Mouse (Mus musculus): ENCODE measurements at regions not wholly inside any gene's neighbourhood (a gene's known extent, or its start where the extent isn't known, plus 50 kb on each side); places are given as distances from the start of the nearest gene placed in this dataset.
A peak's percentile ranks its signal among the peaks of the same experiment; 100 is the strongest.

GRCm38 (mm10) chrX:142554161-142554560 is 127.0 kb upstream of the Tmem164 start:
- Histone ChIP-seq H3K4me1 (ENCODE audit: insufficient read depth) (no peaks in the 10 kb centered on the region), H3K36me3 (replicated peaks; ENCODE audit: insufficient read depth, low read length) (no peaks in the 10 kb centered on the region), H3K27ac (ENCODE audit: low read depth) (no peak overlapping the region), H3K27me3 (ENCODE audit: insufficient read depth, low read length) (no peaks in the 10 kb centered on the region), H3K9ac (replicated peaks) (no peak overlapping the region), H3K9me3 (ENCODE audit: low read length) (no peaks in the 10 kb centered on the region), H3K4me2 (ENCODE audit: low read depth, low read length) (no peak overlapping the region), H3K4me3 (ENCODE audit: low read depth, low read length) (no peak overlapping the region)
- ATAC-seq (peak; percentile 45; the same call in 1 of the 2 replicates), DNase-seq (peak; percentile 16)
- WGBS (ENCODE audit: insufficient replicate concordance), result 15% methylated on average over 5 of the region's 5 CpGs
- TF ChIP-seq CTCF (IDR thresholded peaks at IDR 0.05; ENCODE audit: low read depth), result peak; percentile 63
- TF ChIP-seq EP300 (IDR thresholded peaks at IDR 0.05; ENCODE audit: low read depth), result no peak

GRCm38 (mm10) chrX:142557496-142557895 is 123.7 kb upstream of the Tmem164 start:
- Histone ChIP-seq H3K4me1 (ENCODE audit: insufficient read depth) (no peaks in the 10 kb centered on the region), H3K27me3 (ENCODE audit: insufficient read depth, low read length) (no peaks in the 10 kb centered on the region), H3K36me3 (replicated peaks; ENCODE audit: insufficient read depth, low read length) (no peaks in the 10 kb centered on the region), H3K4me3 (ENCODE audit: low read depth, low read length) (no peak overlapping the region), H3K9ac (replicated peaks) (no peak overlapping the region), H3K27ac (ENCODE audit: low read depth) (no peak overlapping the region), H3K4me2 (ENCODE audit: low read depth, low read length) (no peak overlapping the region), H3K9me3 (ENCODE audit: low read length) (no peaks in the 10 kb centered on the region)
- 61% methylated on average over 5 of the region's 5 CpGs for WGBS (ENCODE audit: insufficient replicate concordance)
- no peak for DNase-seq
- no peak for ATAC-seq
- TF ChIP-seq CTCF (IDR thresholded peaks at IDR 0.05; ENCODE audit: low read depth) (no peak), EP300 (IDR thresholded peaks at IDR 0.05; ENCODE audit: low read depth) (no peak)

- no peak overlapping the region for H3K27ac ChIP-seq (ENCODE audit: low read depth)
- TF ChIP-seq EP300 (IDR thresholded peaks at IDR 0.05; ENCODE audit: low read depth) (no peak), CTCF (IDR thresholded peaks at IDR 0.05; ENCODE audit: low read depth) (0 out of 2 replicates have a peak, but pooled peaks have one; percentile 29)
- no peaks in the 10 kb centered on the region for H3K27me3 ChIP-seq (ENCODE audit: insufficient read depth, low read length)
- no peaks in the 10 kb centered on the region for H3K36me3 ChIP-seq (replicated peaks; ENCODE audit: insufficient read depth, low read length)
- WGBS (ENCODE audit: insufficient replicate concordance), result 68% methylated on average over 2 of the region's 2 CpGs
- H3K9ac ChIP-seq (replicated peaks), result no peak overlapping the region
- H3K4me2 ChIP-seq (ENCODE audit: low read depth, low read length), result no peak overlapping the region
- no peaks in the 10 kb centered on the region for H3K4me1 ChIP-seq (ENCODE audit: insufficient read depth)
- DNase-seq, result no peak
- no peak for ATAC-seq
- H3K4me3 ChIP-seq (ENCODE audit: low read depth, low read length), result no peak overlapping the region
- H3K9me3 ChIP-seq (ENCODE audit: low read length), result no peaks in the 10 kb centered on the region
Observed at GRCm38 (mm10) chrX:142560209-142560912, 120.8 kb upstream of the Tmem164 start.

GRCm38 (mm10) chrX:142561788-142562187 is 119.4 kb upstream of the Tmem164 start:
- ATAC-seq (no peak), DNase-seq (no peak)
- no peaks in the 10 kb centered on the region for H3K9me3 ChIP-seq (ENCODE audit: low read length)
- peaks cover 4% of the 10 kb centered on the region; the same call in 1 of the 2 replicates for H3K27me3 ChIP-seq (ENCODE audit: insufficient read depth, low read length)
- H3K4me3 ChIP-seq (ENCODE audit: low read depth, low read length), result no peak overlapping the region
- H3K4me2 ChIP-seq (ENCODE audit: low read depth, low read length), result no peak overlapping the region
- H3K9ac ChIP-seq (replicated peaks), result no peak overlapping the region
- H3K4me1 ChIP-seq (ENCODE audit: insufficient read depth), result no peaks in the 10 kb centered on the region
- no peaks in the 10 kb centered on the region for H3K36me3 ChIP-seq (replicated peaks; ENCODE audit: insufficient read depth, low read length)
- H3K27ac ChIP-seq (ENCODE audit: low read depth), result no peak overlapping the region
- 46% methylated on average over 5 of the region's 5 CpGs for WGBS (ENCODE audit: insufficient replicate concordance)
- TF ChIP-seq CTCF (IDR thresholded peaks at IDR 0.05; ENCODE audit: low read depth) (no peak), EP300 (IDR thresholded peaks at IDR 0.05; ENCODE audit: low read depth) (no peak)

GRCm38 (mm10) chrX:142564186-142564585 is 117.0 kb upstream of the Tmem164 start:
- Histone ChIP-seq H3K9ac (replicated peaks) (no peak overlapping the region), H3K4me1 (ENCODE audit: insufficient read depth) (no peaks in the 10 kb centered on the region), H3K27ac (ENCODE audit: low read depth) (no peak overlapping the region), H3K27me3 (ENCODE audit: insufficient read depth, low read length) (peaks cover 10% of the 10 kb centered on the region; the same call in 1 of the 2 replicates), H3K36me3 (replicated peaks; ENCODE audit: insufficient read depth, low read length) (no peaks in the 10 kb centered on the region), H3K4me3 (ENCODE audit: low read depth, low read length) (no peak overlapping the region), H3K9me3 (ENCODE audit: low read length) (no peaks in the 10 kb centered on the region), H3K4me2 (ENCODE audit: low read depth, low read length) (no peak overlapping the region)
- no peak for ATAC-seq
- DNase-seq, result no peak
- TF ChIP-seq EP300 (IDR thresholded peaks at IDR 0.05; ENCODE audit: low read depth) (no peak), CTCF (IDR thresholded peaks at IDR 0.05; ENCODE audit: low read depth) (no peak)
- WGBS (ENCODE audit: insufficient replicate concordance), result 75% methylated on average over 9 of the region's 9 CpGs

GRCm38 (mm10) chrX:142571772-142572171 is 109.4 kb upstream of the Tmem164 start:
- no peak for TF ChIP-seq EP300 (IDR thresholded peaks at IDR 0.05; ENCODE audit: low read depth)
- Histone ChIP-seq H3K27ac (ENCODE audit: low read depth) (no peak overlapping the region), H3K4me3 (ENCODE audit: low read depth, low read length) (no peak overlapping the region), H3K9ac (replicated peaks) (no peak overlapping the region), H3K27me3 (ENCODE audit: insufficient read depth, low read length) (peaks cover 6% of the 10 kb centered on the region; the same call in 1 of the 2 replicates), H3K9me3 (ENCODE audit: low read length) (no peaks in the 10 kb centered on the region), H3K36me3 (replicated peaks; ENCODE audit: insufficient read depth, low read length) (no peaks in the 10 kb centered on the region), H3K4me2 (ENCODE audit: low read depth, low read length) (no peak overlapping the region), H3K4me1 (ENCODE audit: insufficient read depth) (no peaks in the 10 kb centered on the region)
- no peak for ATAC-seq
- DNase-seq, result no peak
